Mouse (Mus musculus): ENCODE measurements around the gene Foxred2. TPM values are rescaled to one million over a fixed set of nuclear protein-coding genes. Genes with fewer than 3 reads are reported as not detected.

Foxred2 gene
- total RNA-seq, 1 experiment: 21.9 TPM

DNA sequence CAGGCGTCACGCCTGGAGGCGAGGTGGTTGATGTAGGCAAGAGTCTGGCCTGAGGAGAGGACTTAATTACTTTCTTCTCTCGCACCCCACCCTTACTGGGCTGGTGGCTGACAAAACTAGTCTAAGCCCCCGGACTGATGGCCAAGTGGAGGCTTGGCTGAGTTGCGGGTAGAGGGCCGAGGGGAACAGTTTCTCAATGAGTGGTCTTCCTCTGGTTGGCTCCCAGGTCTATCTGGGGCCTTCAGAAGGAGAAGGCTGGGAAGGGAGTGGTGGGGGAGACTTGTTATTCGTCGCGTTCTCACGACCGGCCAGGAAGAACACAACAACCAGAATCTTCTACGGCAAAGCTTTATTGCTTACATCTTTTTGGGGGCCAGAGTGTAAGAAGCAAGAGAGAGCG lies 61.6 kb downstream of the Foxred2 start:
- Histone ChIP-seq H3K36me3 (ENCODE audit: control insufficient read depth, insufficient read depth, low read length, poor library complexity, severe bottlenecking) (no peaks in the 10 kb centered on the region), H3K27ac (ENCODE audit: insufficient read depth, low read depth, low read length, poor library complexity, severe bottlenecking) (no peak overlapping the region), H3K4me3 (ENCODE audit: insufficient read depth in 1 of 2, low read depth in 1 of 2, low read length in 2 of 2, poor library complexity in 1 of 2, severe bottlenecking in 1 of 2) (no peak overlapping the region; a peak in 1 of 4 replicates), H3K9me3 (ENCODE audit: control insufficient read depth, insufficient read depth, low read depth, low read length) (no peaks in the 10 kb centered on the region), H3K4me1 (ENCODE audit: control insufficient read depth in 2 of 2, insufficient read depth in 2 of 2, low read length in 2 of 2, poor library complexity in 1 of 2) (peaks cover 10 to 32% of the 10 kb centered on the region in 2 experiments; a peak in 3 of 4 replicates), H3K9ac (ENCODE audit: insufficient read depth, low read depth, low read length, poor library complexity, severe bottlenecking) (no peak overlapping the region)
- in situ Hi-C loops (cut with MboI; ENCODE audit: low sequenced_read_pairs in 2 of 2, unreplicated experiment in 2 of 2): no loop called here
- TF ChIP-seq ZC3H11A (IDR thresholded peaks at IDR 0.05; ENCODE audit: borderline replicate concordance, low read depth, low read length) (no peak), ZNF384 (IDR thresholded peaks at IDR 0.05; ENCODE audit: low read depth, low read length) (no peak), MAFK (IDR thresholded peaks at IDR 0.05; ENCODE audit: insufficient read depth, low read depth, low read length) (no peak), CHD2 (IDR thresholded peaks at IDR 0.05; ENCODE audit: low read depth, low read length) (no peak), HCFC1 (IDR thresholded peaks at IDR 0.05; ENCODE audit: borderline replicate concordance, insufficient read depth, low read length) (no peak)
- DNase-seq (ENCODE audit: low read depth, low spot score): no peak

DNA sequence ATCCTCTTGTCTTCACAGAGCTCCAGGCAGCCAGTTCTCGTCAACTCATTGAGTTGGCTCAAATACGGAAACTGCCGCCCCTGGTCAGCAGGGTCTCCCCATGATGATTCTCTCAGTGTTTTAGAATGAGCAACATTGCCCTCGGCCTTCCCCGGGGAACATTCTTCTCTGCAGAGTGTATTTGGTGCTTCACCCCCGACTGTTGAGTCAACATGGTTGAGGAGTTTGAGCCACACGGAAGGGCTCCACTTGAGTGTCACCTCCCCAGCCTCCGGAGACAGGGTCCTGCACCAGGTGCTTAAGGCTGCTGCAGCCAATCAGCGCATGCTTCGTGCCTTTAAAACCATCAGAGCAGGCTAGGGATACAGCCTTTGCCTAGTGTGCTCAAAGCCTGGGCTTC lies 63.2 kb downstream of the Foxred2 start:
- no peaks in the 10 kb centered on the region for H3K9me3 ChIP-seq (ENCODE audit: control insufficient read depth, insufficient read depth, low read depth, low read length)
- no peak for DNase-seq (ENCODE audit: low read depth, low spot score)
- in situ Hi-C loops (cut with MboI; ENCODE audit: low sequenced_read_pairs in 2 of 2, unreplicated experiment in 2 of 2): no loop called here
- peaks cover 17 to 42% of the 10 kb centered on the region in 2 experiments; a peak in 3 of 4 replicates for H3K4me1 ChIP-seq (ENCODE audit: control insufficient read depth in 2 of 2, insufficient read depth in 2 of 2, low read length in 2 of 2, poor library complexity in 1 of 2)
- no peaks in the 10 kb centered on the region for H3K36me3 ChIP-seq (ENCODE audit: control insufficient read depth, insufficient read depth, low read length, poor library complexity, severe bottlenecking)
- no peak overlapping the region for H3K27ac ChIP-seq (ENCODE audit: insufficient read depth, low read depth, low read length, poor library complexity, severe bottlenecking)
- H3K9ac ChIP-seq (ENCODE audit: insufficient read depth, low read depth, low read length, poor library complexity, severe bottlenecking): no peak overlapping the region
- no peak overlapping the region for H3K4me3 ChIP-seq (ENCODE audit: insufficient read depth in 1 of 2, low read depth in 1 of 2, low read length in 2 of 2, poor library complexity in 1 of 2, severe bottlenecking in 1 of 2)
- TF ChIP-seq HCFC1 (IDR thresholded peaks at IDR 0.05; ENCODE audit: borderline replicate concordance, insufficient read depth, low read length): no peak
- no peak for TF ChIP-seq ZNF384 (IDR thresholded peaks at IDR 0.05; ENCODE audit: low read depth, low read length)
- no peak for TF ChIP-seq CHD2 (IDR thresholded peaks at IDR 0.05; ENCODE audit: low read depth, low read length)
- no peak for TF ChIP-seq ZC3H11A (IDR thresholded peaks at IDR 0.05; ENCODE audit: borderline replicate concordance, low read depth, low read length)
- no peak for TF ChIP-seq MAFK (IDR thresholded peaks at IDR 0.05; ENCODE audit: insufficient read depth, low read depth, low read length)

DNA sequence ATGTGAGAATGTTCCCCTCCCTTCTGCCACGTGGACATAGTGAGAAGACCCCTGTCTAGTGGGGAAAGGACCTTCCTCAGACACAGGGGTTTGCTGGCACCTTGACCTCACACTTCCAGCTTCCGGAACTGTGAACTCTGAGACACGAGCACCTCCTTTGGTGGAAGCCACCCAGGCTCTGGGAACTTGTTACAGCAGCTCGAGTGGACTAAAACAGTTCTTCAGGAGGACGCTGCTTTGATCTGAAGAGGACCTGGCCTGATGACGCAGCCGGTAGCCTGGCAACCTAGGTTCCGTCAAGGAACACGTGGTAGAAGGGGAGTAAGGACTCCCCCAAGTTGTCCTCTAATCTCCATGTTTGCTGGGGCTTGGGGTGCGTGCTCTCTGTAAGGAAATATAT lies 64.1 kb downstream of the Foxred2 start:
- Histone ChIP-seq H3K9me3 (ENCODE audit: control insufficient read depth, insufficient read depth, low read depth, low read length) (no peaks in the 10 kb centered on the region), H3K4me3 (ENCODE audit: insufficient read depth in 1 of 2, low read depth in 1 of 2, low read length in 2 of 2, poor library complexity in 1 of 2, severe bottlenecking in 1 of 2) (no peak overlapping the region), H3K4me1 (ENCODE audit: control insufficient read depth in 2 of 2, insufficient read depth in 2 of 2, low read length in 2 of 2, poor library complexity in 1 of 2) (peaks cover 18 to 47% of the 10 kb centered on the region in 2 experiments; a peak in 3 of 4 replicates), H3K27ac (ENCODE audit: insufficient read depth, low read depth, low read length, poor library complexity, severe bottlenecking) (no peak overlapping the region), H3K36me3 (ENCODE audit: control insufficient read depth, insufficient read depth, low read length, poor library complexity, severe bottlenecking) (no peaks in the 10 kb centered on the region), H3K9ac (ENCODE audit: insufficient read depth, low read depth, low read length, poor library complexity, severe bottlenecking) (no peak overlapping the region)
- TF ChIP-seq ZC3H11A (IDR thresholded peaks at IDR 0.05; ENCODE audit: borderline replicate concordance, low read depth, low read length) (no peak), ZNF384 (IDR thresholded peaks at IDR 0.05; ENCODE audit: low read depth, low read length) (no peak), HCFC1 (IDR thresholded peaks at IDR 0.05; ENCODE audit: borderline replicate concordance, insufficient read depth, low read length) (no peak), CHD2 (IDR thresholded peaks at IDR 0.05; ENCODE audit: low read depth, low read length) (no peak), MAFK (IDR thresholded peaks at IDR 0.05; ENCODE audit: insufficient read depth, low read depth, low read length) (no peak)
- in situ Hi-C loops (cut with MboI; ENCODE audit: low sequenced_read_pairs in 2 of 2, unreplicated experiment in 2 of 2): no loop called here
- no peak for DNase-seq (ENCODE audit: low read depth, low spot score)

DNA sequence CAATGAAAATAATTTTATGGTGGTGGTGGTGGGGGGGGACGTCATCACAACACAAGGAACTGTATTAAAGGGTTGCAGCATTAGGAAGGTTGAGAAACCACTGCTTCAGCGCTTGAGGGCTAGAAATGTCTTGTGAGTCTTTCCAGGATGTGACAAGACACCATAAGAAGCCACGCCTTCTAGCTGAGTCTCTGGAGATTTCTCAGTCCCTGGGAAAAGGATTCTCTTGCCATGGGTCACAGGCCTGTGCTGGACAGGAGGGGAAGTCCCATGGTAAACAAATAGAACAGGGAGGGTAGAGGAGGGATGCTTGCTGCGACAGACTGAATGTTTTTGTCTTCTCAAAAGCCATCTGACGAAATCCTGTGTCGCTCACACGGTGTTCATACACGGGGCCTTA lies 64.8 kb downstream of the Foxred2 start:
- Histone ChIP-seq H3K9me3 (ENCODE audit: control insufficient read depth, insufficient read depth, low read depth, low read length) (no peaks in the 10 kb centered on the region), H3K36me3 (ENCODE audit: control insufficient read depth, insufficient read depth, low read length, poor library complexity, severe bottlenecking) (no peaks in the 10 kb centered on the region), H3K27ac (ENCODE audit: insufficient read depth, low read depth, low read length, poor library complexity, severe bottlenecking) (no peak overlapping the region), H3K4me3 (ENCODE audit: insufficient read depth in 1 of 2, low read depth in 1 of 2, low read length in 2 of 2, poor library complexity in 1 of 2, severe bottlenecking in 1 of 2) (no peak overlapping the region), H3K9ac (ENCODE audit: insufficient read depth, low read depth, low read length, poor library complexity, severe bottlenecking) (no peak overlapping the region), H3K4me1 (ENCODE audit: control insufficient read depth in 2 of 2, insufficient read depth in 2 of 2, low read length in 2 of 2, poor library complexity in 1 of 2) (peaks cover 20 to 52% of the 10 kb centered on the region in 2 experiments; a peak in 3 of 4 replicates)
- no peak for DNase-seq (ENCODE audit: low read depth, low spot score)
- no peak for TF ChIP-seq ZNF384 (IDR thresholded peaks at IDR 0.05; ENCODE audit: low read depth, low read length)
- TF ChIP-seq HCFC1 (IDR thresholded peaks at IDR 0.05; ENCODE audit: borderline replicate concordance, insufficient read depth, low read length): no peak
- TF ChIP-seq ZC3H11A (IDR thresholded peaks at IDR 0.05; ENCODE audit: borderline replicate concordance, low read depth, low read length): no peak
- TF ChIP-seq CHD2 (IDR thresholded peaks at IDR 0.05; ENCODE audit: low read depth, low read length): no peak
- no peak for TF ChIP-seq MAFK (IDR thresholded peaks at IDR 0.05; ENCODE audit: insufficient read depth, low read depth, low read length)
- in situ Hi-C loops (cut with MboI; ENCODE audit: low sequenced_read_pairs in 2 of 2, unreplicated experiment in 2 of 2): no loop called here

Other genes with a start within 250 kb of the Foxred2 start
- not detected in 2 replicates for gene Apol9b, start 227.7 kb downstream of the Foxred2 start, total RNA-seq (2012; rRNA removed)
- 1.8 and 3.1 TPM in 2 replicates for gene Apol8, start 199.7 kb downstream of the Foxred2 start, total RNA-seq (2012; rRNA removed)
- 146 and 152 TPM in 2 replicates for gene Myh9, start 114.5 kb downstream of the Foxred2 start, total RNA-seq (2012; rRNA removed)
- gene Txn2, start 27.7 kb downstream of the Foxred2 start, total RNA-seq (2012; rRNA removed): 90.3 and 91.1 TPM in 2 replicates
- gene Eif3d, start 14.1 kb upstream of the Foxred2 start, total RNA-seq (2012; rRNA removed): 340 and 419 TPM in 2 replicates
- gene Cacng2, start 163.3 kb upstream of the Foxred2 start, total RNA-seq (2012; rRNA removed): not detected in 2 replicates
- gene Ift27, start 217.4 kb upstream of the Foxred2 start, total RNA-seq (2012; rRNA removed): 12.6 and 12.8 TPM in 2 replicates
- gene Pvalb, start 249.7 kb upstream of the Foxred2 start, total RNA-seq (2012; rRNA removed): not detected in 2 replicates

Data from ES-E14 (cell line).